Mouse (Mus musculus) gastrocnemius, postnatal 4 days (tissue): Measurements from ENCODE around the gene Ankrd40. TPM values are rescaled to one million over a fixed set of nuclear protein-coding genes. Genes with fewer than 3 reads are reported as not detected.

ENCODE experiments used
- total RNA-seq, 2 experiments: library from RNA; stranded (reverse); gene quantifications; 2 replicates each; pipeline ENCODE4 v1.2.3; 2021

Ankrd40 gene
- total RNA-seq, 2 experiments from 2014 or later, result 127 to 137 TPM

Other genes starting within 250 kb of the Ankrd40 start
- 10 to 100 TPM; 81.4 to 89.8 TPM for gene Tob1, start 116.5 kb upstream of the Ankrd40 start, total RNA-seq
- gene Wfikkn2, start 82.0 kb upstream of the Ankrd40 start, total RNA-seq, result 1 to 10 TPM; 2.8 to 3.1 TPM
- not detected for gene Gm21885, start 46.1 kb upstream of the Ankrd40 start, total RNA-seq
- gene Luc7l3, start 6.0 kb upstream of the Ankrd40 start, total RNA-seq, result 10 to 100 TPM; 62.7 to 73.3 TPM
- 1 to 10 TPM; 2.0 to 2.4 TPM for gene Abcc3, start 65.0 kb downstream of the Ankrd40 start, total RNA-seq
- gene Cacna1g, start 146.2 kb downstream of the Ankrd40 start, total RNA-seq, result 10 to 100 TPM; 18.7 to 22.7 TPM
- under 1 TPM in 1 of 2 experiments, not detected in 1; 0.29 TPM for gene Spata20, start 158.2 kb downstream of the Ankrd40 start, total RNA-seq
- gene Epn3, start 172.0 kb downstream of the Ankrd40 start, total RNA-seq, result under 1 TPM; 0.47 to 0.49 TPM
- gene Mycbpap, start 193.7 kb downstream of the Ankrd40 start, total RNA-seq, result under 1 TPM; 0.26 to 0.59 TPM
- gene Rsad1, start 221.3 kb downstream of the Ankrd40 start, total RNA-seq, result 1 to 10 TPM; 4.7 to 6.0 TPM
- 1 to 10 TPM; 1.5 to 2.8 TPM for gene Chad, start 237.0 kb downstream of the Ankrd40 start, total RNA-seq